Mouse (Mus musculus) lung, adult 2 months (tissue): ENCODE measurements around the gene Derl3. TPM values are rescaled to one million over a fixed set of nuclear protein-coding genes. Genes with fewer than 3 reads are reported as not detected.
"Not testable (repeated sequence)": the region's sequence is repeated elsewhere in the genome, so short reads cannot be mapped to it uniquely, and the experiment has no call there.

Experiments used
- DNase-seq: peaks from one replicate; pipeline ENCODE4 v3.0.0; 2022
- H3K4me1 ChIP-seq: fragments of 200-500 bp; 2 replicates; pipeline ENCODE4 v1.6.1; 2011; ENCODE audit warnings: low read length; ENCODE audit not compliant: control insufficient read depth, insufficient read depth
- H3K4me3 ChIP-seq: fragments of 200-500 bp; replicated peaks from 2 replicates; pipeline ENCODE3; 2011; ENCODE audit warnings: low read depth, mild to moderate bottlenecking, control low read depth, low read length; ENCODE audit errors: extremely low read depth
- CTCF ChIP-seq: fragments of 200-500 bp; IDR thresholded peaks from 2 replicates; pipeline ENCODE4 v1.5.1; 2011; ENCODE audit warnings: mild to moderate bottlenecking, low read length, control low read depth; ENCODE audit not compliant: insufficient read depth
- POLR2A ChIP-seq: fragments of 200-500 bp; IDR thresholded peaks from 2 replicates; pipeline ENCODE4 v1.6.1; 2011; ENCODE audit warnings: low read depth, mild to moderate bottlenecking, control low read depth, low read length, borderline replicate concordance; ENCODE audit errors: extremely low read depth
- WGBS: fragments of 180-500 bp; shearing (Covaris S2); methylation state at CpG from one replicate; pipeline ENCODE4 v1.1.7; 2018; 5-methylcytosine and 5-hydroxymethylcytosine counted together
- polyA plus RNA-seq: library from polyadenylated mRNA; depleted of rRNA; stranded (reverse); fragments of >200 nt; gene quantifications from 2 replicates; pipeline ENCODE4 v1.2.3, GENCODE M21; 2012

Derl3 gene
- polyA plus RNA-seq, 1 experiment = 5.1 TPM

DNA sequence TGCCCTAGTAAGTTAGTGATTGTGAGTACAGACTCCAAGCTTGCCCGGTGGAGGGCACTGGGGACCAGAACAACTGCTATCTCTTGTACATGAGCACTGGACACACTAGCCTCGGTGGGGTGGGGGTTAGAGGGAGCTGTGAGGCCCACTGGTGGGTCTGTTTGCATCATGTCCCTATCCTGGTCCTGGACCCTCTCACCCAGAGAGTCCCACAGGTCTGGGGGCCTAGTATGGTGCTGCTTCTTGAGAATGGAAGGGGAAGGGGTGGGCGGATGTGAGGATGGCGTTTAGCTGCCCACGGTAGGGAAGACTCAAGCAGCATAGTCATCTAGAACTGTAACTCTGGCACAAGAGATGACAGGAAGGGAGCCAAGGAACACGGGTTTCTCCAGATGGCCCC is 38.4 kb upstream of the Derl3 start:
- H3K4me1 ChIP-seq = no peaks in the 10 kb centered on the region
- no peak overlapping the region for H3K4me3 ChIP-seq
- no peak for DNase-seq
- WGBS = 76% methylated on average over 6 of the region's 6 CpGs
- TF ChIP-seq CTCF = no peak
- TF ChIP-seq POLR2A = no peak

DNA sequence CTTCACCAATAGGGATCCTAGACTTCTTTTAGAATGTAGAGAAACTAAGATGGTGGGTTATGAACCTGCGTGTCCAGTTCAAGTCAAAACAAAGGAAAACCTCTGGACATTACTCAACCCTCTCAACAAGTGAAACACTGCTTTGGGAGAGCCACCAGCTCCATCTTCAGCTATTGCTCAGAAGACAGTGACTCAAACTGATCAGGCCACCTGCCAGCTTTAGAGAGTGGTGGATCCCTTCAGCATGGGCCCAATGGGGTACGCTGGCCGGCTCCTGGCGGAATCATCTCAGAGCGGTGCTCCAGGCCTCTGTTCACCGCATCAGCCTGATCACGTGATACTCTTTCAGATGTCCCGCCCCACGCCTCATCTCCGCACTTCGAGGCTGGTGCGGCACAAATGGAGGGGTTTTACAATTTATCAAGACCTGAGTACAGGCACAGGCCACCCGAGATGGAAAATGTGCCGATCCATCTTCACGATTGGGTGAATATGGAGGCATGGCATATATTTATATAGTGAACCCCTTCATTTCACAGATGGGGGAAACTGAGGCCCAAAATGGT is 37.7 kb upstream of the Derl3 start:
- Histone ChIP-seq H3K4me1 (peaks cover 2% of the 10 kb centered on the region), H3K4me3 (no peak overlapping the region)
- DNase-seq = no peak
- TF ChIP-seq POLR2A = no peak
- TF ChIP-seq CTCF = no peak
- 92% methylated on average over 15 of the region's 15 CpGs for WGBS

DNA sequence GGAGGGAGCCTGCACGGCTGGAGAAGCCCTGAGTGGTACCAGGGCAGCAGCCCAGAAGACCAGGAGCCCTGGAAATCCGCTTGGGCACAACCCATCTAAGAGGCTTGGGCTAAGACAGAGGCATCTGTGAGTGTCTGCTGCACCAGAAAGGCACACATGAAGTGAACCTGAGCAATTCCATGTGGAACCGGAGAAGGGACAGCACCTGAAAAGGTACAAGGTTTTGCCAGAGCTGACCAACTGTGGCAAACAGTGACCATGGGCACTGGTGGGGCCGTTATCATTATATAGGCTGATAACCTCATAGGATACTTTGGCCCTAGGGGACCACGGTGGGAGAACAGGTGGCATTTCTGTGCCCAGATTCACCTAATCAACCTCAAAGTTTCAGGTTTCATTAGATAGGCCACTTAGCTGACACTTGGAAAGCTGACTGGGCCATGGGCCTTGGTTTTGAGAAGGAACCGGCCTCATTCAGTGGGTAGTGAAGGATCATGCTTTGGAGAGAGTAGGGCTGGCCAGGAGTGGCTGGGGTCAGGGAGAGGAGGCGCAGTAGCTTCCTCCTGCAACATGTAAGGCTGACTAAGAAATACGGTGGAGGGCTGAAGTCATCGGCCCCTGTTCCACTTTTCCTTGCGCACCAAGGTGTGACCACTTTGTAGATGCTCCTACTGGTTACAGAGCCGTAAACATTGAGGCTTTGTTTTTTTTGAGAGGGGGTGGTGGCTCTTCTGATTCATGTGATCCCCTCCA is 36.9 kb upstream of the Derl3 start:
- TF ChIP-seq CTCF = no peak
- TF ChIP-seq POLR2A = no peak
- Histone ChIP-seq H3K4me1 (peaks cover 4% of the 10 kb centered on the region), H3K4me3 (no peak overlapping the region)
- 81% methylated on average over 11 of the region's 11 CpGs for WGBS
- DNase-seq = no peak

DNA sequence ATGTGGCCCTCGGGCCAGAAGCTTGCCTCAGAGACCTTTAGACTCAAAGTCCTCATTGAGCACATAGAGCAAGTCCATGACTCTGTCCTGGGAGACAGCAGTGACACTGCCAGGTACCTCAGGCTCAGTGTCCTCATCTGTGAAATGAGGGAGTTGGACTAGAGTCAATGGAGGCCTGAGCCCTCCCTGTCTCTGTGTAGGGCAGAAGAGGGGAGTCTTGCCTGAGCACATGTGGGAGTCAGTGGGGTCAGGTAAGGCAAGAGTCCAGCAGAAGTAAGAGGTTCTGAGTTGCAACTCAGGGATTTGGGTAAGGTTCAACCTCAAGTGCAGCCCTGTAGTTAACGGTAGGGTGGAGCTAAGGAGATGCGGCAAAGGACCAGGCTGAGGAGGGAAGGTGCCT is 36.2 kb upstream of the Derl3 start:
- TF ChIP-seq CTCF (no peak), POLR2A (no peak)
- DNase-seq = no peak
- 72% methylated on average over 3 of the region's 3 CpGs for WGBS
- no peak overlapping the region for H3K4me3 ChIP-seq
- peaks cover 4% of the 10 kb centered on the region for H3K4me1 ChIP-seq

DNA sequence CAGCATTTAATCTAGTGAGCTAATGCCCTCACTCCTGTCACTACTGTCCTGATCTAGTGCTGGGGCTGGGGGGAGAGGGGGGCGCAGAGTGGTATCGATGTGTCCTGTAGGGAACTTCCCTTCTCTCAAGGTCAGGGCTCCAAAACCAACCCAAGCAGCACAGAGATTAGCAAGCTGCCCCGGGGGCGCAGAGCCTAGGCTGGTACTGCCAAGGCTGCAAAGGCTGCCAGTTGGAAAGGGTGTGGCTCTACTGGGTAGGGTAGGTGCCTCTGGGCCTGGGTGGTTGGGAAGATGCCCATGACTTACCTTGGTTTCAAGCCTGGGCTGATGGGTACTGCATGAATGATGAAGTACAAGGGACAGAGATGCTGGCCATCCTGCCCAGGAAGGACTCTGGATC is 35.6 kb upstream of the Derl3 start:
- H3K4me3 ChIP-seq = no peak overlapping the region
- no peak for TF ChIP-seq CTCF
- TF ChIP-seq POLR2A = no peak
- no peak for DNase-seq
- H3K4me1 ChIP-seq = peaks cover 4% of the 10 kb centered on the region
- WGBS = 88% methylated on average over 4 of the region's 4 CpGs

DNA sequence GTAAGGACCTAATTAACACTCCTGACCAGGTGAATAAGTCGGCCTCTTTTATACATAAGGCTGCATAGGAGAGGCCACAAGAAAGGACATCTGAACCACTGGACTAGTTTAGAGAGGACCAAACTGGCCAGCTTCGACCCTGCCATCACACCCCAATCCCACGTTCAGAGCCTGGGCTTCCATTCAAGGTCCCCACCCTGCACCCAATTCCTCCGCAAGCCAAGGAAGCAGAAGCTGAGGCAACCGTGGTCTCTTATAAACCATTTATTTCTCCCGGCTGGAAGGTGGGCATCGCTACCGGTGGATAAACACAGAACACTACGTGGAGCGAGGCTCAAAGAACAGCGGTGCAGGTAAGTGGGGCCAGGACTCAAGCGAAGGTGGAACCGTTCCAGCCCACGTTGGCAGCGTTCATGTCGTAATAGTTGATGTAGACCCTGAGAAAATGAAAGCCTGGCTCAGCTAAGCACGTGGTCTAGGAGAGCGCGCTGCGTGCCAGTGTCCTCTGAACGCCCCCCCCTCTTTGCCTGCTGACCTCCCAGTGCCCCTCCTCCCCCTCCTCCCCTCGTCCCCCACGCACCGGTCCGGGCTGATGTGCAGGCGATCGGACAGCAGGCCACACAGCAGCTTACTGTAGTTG is 34.0 kb upstream of the Derl3 start:
- H3K4me1 ChIP-seq = peaks cover 4% of the 10 kb centered on the region
- TF ChIP-seq CTCF (no peak), POLR2A (no peak)
- peak overlapping the region; percentile 86 for H3K4me3 ChIP-seq
- DNase-seq = peak; percentile 17
- WGBS = 6% methylated on average over 26 of the region's 27 CpGs

DNA sequence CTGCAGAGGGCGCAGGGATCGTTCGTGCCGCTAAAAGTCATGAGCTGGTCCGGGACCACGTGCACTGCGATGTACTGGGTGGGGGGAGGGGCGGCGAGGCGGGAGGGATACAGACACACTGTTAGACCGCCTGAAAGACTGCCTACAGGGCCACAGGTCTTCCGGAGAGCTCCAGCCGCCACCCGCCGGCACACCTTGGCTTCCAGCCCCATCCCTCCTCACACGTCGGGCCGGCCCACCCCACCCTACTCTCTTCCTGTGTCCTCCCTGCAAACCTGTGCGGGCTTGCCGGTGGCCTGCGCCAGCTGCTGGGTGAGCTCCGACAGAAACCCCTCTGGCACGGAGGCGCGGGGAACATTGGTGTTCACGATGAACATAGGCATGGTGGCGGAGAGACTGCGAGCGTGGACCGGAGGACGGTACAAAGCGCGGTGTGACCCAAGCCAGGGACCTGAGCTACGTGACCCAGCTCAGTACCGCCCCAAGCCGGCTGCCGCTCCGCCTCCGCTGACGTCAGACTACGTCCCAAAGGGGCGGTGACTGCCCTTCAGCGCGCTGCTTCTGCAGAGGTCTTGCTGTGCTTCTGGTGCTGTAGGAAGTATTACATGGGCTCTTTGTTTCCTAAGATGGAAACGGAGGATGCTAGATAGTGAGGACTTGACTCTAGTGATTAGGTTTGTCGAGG is 33.3 kb upstream of the Derl3 start, which contains the start of gene Mif:
TSS of gene Mif (minus strand) at position 455 of the 685 bp plus-strand sequence.
- peak; percentile 68; the same call in 1 of the 2 replicates for TF ChIP-seq POLR2A
- WGBS = under 1% methylated on average over 46 of the region's 46 CpGs
- H3K4me3 ChIP-seq = peak within 1 kb of the TSS; percentile 86
- not testable (repeated sequence) for H3K4me1 ChIP-seq
- peak; percentile 83 for DNase-seq

DNA sequence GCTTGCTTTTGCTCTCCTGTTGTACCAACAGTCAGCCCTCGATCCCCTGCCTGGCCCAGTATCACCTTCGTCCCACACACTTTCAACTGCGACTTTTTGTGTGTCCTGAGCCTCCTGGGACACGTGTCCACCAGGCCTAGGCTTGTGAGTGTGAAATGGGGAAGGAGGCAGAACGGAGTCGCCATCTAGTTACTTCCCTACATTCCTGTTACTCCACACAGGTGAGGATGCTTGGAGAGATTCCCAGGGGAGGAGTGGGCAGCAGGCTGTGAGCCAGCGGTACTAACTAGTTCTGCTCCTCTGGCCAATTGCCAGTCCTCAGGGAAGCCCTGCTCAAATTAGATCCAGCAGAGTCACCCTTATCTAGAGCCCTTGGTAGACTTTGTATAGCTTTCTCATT is 32.5 kb upstream of the Derl3 start:
- H3K4me3 ChIP-seq = no peak overlapping the region
- peaks cover 4% of the 10 kb centered on the region for H3K4me1 ChIP-seq
- TF ChIP-seq POLR2A = no peak
- TF ChIP-seq CTCF = no peak
- peak; percentile 14 for DNase-seq
- 31% methylated on average over 7 of the region's 7 CpGs for WGBS

DNA sequence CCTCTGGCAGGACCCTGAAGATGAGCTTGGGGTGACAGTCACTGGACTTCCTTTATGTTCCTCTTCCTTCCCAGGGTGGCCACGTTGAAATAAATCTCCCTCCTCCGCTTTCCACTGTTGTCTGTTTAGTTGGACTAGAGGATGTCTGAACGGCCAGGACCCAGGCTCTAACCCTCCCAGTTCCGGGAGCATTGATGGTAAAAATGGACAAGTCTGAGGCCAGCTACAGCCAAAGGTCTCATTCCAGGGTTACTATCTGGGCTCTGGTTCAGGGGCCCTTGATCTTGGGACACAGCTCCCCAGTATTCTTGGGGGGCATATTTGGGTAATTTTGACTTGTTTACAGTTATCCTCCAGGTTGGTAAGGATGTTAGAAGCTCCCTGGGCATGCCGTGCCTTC is 31.6 kb upstream of the Derl3 start:
- DNase-seq = no peak
- no peak for TF ChIP-seq CTCF
- no peak for TF ChIP-seq POLR2A
- WGBS = 66% methylated on average over 5 of the region's 5 CpGs
- H3K4me1 ChIP-seq = peaks cover 4% of the 10 kb centered on the region
- no peak overlapping the region for H3K4me3 ChIP-seq
